Mouse (Mus musculus): ENCODE measurements around the gene Shroom3.

The Shroom3 gene

DNA sequence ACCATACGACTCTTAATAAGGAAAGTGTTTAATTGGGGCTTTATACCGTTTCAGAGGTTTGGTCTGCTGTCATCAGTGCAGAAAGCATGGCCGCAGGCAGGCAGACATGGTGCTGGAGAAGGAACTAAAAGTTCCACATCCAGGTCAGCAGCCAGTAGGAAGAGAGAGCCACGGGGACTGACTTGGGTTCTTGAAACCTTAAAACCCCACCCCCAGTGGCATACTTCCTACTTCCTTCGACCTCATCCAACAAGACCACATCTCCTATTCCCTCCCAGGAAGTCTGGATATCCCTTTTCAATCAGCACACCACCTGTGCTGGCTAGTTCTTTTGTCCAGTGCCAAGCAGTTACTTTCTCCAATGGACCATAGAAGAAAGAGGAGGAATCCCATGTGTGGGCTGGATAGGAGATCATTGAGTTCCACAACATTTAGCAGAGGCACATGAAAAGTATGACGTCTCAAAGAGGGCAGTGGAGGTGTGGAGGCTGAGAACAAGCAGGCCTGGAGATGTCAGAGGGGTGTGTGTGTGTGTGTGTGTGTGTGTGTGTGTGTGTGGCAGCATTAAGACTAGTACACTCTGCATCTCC lies 76.0 kb downstream of the Shroom3 start:
- no peak for DNase-seq

DNA sequence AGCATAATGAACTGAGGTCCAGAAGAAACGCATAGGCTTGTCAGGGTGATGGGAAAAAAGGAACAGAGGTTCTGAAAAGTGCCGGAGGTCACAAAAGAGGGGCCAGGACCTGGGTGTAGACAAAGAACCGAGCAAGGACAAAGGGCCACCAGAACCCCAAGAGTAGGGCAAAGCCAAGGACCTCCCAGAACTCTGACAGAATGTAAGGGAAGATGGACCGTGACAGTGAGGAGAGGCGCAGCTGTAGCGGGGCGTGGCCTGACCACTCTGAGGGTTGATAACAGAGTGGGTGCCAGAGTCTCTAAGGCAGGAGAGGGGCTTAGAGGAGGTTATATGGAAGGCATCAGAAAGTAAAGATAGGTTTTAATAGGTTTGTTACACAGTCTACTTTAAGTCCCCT lies 77.3 kb downstream of the Shroom3 start:
- no peak for DNase-seq

DNA sequence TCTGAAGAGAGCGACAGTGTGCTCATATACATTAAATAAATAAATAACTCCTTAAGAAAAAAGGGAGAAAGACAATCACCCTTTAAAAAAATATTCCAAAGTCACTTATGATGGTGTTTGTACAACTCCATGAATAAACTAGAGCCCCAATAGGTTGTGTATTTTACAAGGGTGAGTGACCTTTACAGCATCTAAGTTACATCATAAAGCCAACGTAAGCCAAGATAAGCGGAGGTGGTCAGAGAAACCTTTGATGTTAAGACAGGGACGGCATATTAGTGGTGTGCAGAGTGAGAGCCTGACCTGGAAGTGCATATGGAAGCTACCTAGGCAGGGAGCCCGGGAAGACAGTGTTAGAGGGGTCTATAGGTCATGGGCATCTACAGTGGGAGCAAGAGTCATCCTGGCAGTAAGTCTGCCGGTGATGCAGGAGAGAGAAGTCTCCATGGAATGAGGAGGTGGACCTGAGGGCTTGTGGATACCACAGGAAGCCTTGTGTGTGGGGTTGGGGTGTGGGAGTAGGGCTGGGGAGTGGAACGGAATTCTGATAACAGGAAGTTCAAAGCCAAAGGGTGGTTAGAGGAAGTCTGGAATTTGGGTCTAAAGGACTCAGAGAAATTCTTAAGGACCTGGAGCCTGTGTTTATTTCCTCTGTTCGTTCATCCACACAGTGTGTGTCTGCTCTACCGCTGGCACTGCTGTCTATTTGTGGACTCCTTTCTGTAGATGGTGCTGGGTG lies 78.5 kb downstream of the Shroom3 start:
- no peak for DNase-seq

DNA sequence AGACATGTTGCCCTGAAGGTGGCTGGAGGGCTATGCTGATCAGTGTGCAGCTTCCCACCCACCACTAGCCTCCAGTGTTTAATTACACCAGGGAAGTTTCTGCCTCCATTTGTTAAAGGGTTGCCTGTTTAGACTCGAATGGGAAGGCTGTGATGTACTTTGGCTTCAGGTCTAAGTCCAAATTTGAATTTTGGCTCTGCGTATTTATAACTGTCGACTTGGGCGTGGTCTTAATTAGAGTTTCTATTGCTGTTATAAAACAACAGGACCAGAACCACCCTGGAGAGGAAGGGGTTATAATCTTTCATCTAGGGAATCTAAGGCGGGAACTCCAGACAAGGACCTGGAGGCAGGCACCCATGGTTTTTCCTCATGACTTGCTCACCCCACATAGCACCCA lies 79.2 kb downstream of the Shroom3 start:
- no peak for DNase-seq

DNA sequence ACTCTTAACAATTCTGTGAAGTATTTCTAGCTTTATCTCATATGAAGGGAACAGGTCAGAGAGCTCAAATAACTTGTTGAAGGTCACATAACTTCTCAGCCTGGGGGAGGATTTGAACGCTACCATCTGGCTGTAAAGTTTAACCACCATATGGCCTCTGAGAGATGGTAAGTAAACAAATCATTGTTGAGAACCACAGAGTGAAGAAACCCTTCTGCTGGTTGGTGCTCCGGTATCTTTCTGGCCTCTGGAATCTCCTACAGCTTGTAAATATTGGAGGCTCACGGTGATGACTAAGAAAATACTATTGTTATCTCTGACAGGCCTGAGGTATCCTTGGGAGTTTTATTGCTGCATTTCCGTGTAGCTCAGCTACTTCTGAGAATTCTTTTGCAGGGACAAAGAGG lies 80.3 kb downstream of the Shroom3 start:
- DNase-seq: no peak

DNA sequence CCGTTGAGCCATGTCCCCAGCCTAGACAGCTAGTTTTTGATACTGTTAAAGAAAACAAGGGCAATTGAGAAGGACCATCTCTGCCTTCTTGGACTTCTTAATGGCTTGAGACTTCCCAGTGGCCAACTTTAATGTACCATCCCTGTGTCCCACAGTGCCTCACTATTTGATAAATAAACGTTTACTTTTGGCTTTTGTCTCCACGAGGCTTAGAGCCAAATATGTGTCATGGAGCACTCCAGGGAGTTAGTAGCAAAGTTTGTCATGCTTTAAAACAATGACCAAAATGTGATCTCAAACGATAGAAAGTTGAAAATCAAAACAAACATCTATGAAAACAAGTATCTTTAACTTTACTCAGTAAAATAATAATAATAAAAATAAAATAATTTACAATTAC lies 83.1 kb downstream of the Shroom3 start:
- no peak for DNase-seq

DNA sequence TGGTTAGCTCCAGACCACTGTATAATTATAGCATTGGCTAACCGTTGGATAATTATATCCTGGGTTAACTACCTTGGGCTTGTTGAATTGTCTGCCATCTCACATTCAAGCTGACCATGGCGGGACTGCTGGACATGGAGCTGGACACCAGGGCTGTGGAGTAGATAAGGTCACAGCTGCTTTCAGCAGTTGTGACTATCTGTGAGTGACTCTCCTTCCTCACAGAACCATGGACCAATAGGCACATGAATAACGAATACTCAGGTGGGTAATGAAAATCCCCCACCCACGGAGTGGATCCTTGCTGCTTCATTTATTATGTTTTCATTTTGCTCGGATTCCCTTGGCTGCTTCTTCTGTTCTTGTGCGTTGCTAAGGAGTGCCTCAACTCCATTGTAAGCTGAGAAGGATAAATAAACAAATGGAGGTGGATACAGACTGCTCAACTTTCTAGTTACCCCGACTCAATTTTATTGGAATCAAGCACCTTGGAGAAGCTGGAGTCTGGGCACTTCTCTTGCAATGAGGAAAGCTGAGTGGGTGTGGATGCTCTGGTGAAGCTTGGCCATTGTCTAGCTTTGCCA lies 84.1 kb downstream of the Shroom3 start:
- DNase-seq: no peak

DNA sequence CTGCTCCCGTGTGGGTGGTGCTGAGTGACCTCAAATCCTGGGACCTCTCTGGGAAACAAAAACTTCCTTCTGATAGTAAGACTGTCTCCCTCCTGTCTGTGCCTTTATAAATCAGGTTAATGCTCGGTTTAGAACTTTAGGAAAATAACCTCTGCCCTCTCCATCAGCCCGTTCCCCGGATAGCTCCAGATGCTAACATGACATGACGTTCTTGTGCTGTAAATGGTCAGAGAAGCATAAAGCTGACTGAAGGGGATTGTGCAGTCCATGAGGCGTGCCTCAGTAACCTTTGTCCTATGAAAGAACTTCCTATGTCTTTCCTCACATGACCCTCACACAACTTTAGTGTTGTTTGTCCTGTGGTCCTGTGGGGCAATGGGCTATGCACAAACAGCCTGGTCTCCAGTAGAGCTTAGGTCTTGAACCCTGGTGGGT lies 84.6 kb downstream of the Shroom3 start:
- DNase-seq: no peak

DNA sequence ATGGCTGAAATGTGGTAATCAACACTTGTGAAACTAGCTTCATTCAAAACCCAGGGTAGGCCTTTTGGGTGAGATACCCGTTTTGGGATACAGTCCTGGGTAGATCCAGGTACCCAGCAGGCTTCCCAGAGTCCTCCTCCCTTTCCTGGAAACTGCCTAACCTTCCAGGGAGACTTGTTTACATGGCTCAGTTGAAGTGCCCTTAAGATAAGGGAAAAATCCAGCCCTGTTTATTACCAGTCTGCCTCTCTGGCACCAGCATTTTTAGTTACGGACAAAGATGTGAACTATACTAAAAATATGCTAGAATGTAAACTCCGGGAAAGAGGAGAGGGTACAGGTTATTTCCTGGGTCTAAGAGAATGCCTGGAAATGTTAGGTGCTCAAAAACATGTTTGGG lies 90.6 kb downstream of the Shroom3 start:
- DNase-seq: no peak

DNA sequence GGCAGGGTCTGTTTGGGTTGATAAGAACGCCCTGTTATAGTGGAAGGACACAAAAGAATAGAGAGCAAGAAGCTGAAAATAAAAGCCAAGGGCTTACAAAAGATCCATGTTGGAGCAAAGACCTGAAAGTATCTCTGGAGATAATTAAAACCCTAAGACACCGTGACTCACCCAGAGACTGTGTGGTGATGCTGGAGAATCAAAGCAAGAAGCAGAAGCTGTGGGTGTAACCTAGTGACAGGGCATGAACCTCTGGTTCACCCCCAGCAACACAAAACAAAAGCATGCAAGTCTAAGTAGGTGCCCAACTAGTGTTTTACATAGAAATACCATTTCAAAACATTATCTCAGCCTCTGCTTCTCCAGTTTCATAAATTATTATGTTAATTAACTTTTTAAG lies 91.2 kb downstream of the Shroom3 start:
- no peak for DNase-seq

DNA sequence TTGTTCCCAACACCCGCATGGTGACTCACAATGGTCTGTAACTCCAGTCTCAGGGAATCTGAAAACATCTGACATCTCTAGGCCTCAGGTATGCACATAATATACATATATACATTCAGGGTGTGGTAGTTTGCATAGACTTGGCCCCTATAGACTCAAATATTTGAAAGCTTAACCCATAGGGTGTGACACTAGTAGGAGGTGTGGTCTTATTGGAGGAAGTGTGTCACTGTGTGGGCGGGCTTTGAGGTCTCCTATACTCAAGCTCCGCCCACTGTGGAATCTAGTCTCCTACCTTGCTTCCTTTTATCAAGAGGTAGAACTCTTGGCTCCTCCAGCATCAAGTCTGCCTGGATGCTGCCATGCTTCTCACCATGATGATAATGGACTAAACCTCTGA lies 91.7 kb downstream of the Shroom3 start:
- no peak for DNase-seq

DNA sequence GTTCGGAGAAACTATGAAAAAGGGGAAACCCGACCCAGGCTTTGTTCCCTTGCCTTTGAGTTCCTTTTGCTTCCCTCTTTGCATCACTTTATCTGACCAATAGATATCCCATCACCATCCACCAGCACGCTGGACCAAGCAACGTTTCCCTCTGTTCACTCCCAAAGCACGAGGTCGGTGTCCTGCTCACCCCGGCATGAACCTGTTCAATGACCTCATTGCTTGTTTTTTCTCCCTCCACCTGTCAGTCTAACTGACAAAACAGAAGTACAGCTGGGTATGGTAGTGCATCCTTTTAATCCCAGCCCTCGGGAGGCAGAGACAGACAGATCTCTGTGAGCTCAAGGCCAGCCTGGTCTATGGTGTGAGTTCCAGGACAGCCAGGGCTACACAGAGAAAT lies 95.2 kb downstream of the Shroom3 start:
- no peak for DNase-seq

DNA sequence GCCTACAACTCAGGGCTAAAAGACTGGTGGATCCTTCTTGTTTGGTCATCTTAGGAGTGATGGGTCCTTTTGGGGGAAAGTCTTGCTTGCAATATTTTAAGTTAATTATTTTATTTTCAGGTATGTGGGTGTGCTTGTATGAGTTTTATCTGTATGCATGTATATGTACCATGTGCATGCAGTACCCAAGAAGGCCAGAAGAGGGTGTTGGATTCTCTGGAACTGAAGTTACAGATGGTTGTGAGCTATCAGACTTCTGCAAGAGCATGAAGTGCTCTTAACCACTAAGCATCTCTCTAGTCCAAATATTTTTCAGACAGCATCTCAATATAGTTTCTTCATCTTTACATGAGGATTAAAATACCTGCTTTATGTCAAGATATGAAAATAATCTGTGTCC lies 97.8 kb downstream of the Shroom3 start:
- DNase-seq: no peak

DNA sequence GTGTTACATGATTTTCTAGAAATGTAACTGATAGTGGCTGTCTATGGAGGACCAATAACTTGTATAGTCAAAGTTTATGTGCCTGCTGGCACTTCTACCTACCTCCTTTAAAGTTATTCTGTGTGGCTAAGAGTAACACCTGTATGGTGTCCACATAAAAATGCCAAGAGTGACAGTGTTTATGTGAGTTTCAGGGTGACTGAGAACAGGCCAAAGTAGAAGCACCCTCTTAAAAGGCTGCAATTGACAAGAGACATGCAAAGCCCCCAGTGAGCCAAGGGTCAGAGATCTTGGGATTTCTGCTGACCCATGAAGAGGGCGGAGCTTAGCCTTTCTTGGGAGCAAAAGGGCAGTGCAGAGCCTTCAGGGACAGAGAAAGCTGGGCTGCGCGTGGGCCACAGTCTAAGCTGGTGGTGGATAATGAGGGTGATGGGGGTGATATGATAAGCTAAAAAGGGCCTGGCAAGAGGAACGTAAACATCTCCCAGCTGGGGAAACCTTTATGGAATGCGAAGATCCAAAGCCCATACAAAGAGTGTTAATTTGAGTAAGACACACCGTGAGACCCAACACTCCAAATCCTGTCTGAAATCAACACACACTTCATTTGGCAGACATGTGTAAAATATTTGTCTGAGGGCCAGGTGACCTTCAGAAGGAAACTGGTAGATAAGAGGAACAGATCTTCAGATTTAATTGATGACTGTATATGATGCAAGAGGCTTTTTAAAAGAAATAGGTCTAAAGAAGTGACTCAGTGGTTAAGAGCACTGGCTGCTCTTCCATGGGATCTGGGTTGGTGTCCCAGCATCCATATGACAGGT lies 101.0 kb downstream of the Shroom3 start:
- DNase-seq: no peak

DNA sequence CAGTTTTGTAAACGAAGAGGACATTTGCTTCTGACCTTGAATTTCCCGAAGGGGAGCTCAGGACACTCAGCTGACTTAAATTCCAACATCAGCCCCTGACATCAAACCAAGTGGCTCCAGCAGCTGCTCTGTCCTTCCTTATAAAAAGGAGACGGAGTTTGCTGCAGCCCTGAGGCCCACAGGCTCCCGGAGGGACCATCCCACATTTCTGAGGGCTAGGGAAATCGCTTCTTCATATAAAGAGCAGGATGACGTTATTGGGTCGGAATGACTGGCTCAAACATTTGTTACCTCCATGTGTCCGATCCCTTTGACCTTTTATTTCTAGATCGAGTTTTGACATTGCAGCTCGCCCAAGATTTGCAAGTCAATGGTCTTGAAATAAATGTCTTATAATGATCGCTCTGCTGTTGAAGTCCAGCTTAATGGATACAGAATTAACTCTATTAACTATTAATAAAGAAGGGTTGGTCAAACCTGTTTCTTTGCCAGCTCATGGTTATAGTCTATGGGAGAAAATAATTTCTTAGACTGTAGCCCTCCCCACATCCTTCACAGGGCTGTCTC lies 102.7 kb downstream of the Shroom3 start:
- no peak for DNase-seq

DNA sequence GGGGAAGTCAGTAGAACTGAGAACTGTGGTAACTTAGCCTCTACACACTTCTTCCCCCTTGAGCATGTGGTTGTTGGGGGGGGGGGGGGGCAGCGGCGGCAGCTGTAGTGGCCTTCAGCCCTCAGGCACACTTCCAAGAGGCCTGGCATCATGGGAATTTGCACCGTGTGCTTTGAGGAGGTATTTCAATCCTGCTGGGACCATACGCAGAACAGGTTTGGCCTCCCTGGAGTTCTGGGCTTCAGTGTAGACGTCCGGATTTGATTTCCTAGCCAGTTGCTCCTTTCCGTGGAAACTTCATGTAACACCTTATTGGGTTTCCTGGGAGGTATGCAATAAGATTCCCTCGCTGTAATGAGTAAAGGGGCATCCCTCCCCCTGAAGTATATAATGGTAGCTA lies 105.8 kb downstream of the Shroom3 start:
- DNase-seq: no peak

DNA sequence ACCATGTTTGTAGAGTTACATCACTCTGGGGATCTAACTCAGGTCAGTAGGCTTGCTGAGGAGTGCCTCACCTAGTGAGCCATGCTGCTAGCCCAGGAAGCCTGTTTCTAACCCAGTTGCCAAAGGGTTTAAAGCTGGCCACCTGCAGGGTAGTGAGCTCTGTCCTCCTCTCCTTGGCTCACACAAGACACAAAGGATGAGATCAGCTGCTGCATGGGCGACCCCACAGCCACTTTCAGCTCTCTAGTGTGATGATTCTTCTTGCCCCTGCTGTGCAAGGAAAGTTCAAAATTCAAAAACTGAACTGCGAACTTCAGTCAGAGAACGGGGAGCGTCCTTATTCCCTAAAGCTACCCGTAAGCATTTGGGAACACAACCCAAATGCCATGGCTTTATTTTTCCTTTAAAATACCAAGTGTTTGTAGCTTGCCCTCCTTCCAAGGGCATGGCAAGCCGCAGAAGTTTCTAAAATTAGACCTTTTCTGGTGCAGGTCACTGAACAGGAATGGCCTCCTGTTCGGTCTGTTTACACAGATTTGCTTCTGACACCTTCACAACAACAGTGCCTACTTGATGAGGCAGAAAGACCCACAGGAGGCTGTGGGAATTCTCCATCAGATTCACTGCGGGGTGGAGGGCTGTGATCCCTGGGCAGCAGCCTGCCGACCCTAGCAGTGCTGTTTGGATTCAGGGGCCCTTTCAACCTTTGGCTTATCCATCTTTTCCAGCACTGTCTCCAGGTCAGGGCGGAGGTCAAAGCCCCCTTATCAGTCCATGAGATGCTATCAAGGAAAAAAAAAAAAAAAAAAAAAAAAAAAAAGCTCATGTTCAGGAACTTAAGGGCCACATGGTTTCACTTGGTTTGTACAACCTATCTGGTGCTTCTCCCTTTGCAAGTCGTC lies 113.1 kb downstream of the Shroom3 start:
- no peak for DNase-seq

DNA sequence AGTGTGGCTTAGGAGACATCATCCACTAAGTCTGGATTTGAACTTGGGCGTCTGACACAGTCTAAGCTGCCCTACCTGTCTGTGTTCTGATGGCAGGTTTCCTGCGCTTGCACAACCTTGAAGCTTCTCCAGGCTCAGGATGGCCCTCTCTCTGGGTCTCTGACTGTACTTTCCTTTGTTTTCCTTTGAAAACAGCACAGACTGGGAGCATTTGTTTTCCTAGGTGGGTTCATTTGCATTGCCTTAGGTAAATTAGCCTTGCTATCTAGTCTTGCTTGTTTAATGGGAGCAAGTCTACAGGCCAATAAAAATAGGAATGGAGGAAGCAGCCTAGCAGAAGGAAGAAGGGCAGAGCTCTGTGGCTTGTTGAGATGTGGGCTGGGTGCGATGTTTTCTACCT lies 114.7 kb downstream of the Shroom3 start:
- no peak for DNase-seq

DNA sequence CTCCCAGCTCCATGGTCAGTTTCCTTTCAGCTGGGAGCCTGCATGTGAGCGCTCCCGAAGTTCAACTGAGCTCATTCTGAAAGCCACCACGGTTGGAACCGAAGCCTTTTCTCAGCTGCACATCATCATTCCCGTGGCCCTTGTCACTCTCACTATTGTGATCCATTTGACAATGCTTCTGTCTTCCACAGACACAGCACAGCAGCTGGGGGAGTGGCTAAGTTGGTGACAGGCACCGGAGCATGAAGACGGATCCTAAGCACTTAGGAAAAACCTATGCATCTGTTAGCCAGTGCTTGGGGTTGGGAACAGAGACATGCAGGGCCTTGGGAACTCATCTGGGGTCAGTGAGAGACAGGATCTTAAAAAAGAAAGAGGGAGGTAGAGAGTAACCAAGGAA lies 121.1 kb downstream of the Shroom3 start:
- DNase-seq: no peak

DNA sequence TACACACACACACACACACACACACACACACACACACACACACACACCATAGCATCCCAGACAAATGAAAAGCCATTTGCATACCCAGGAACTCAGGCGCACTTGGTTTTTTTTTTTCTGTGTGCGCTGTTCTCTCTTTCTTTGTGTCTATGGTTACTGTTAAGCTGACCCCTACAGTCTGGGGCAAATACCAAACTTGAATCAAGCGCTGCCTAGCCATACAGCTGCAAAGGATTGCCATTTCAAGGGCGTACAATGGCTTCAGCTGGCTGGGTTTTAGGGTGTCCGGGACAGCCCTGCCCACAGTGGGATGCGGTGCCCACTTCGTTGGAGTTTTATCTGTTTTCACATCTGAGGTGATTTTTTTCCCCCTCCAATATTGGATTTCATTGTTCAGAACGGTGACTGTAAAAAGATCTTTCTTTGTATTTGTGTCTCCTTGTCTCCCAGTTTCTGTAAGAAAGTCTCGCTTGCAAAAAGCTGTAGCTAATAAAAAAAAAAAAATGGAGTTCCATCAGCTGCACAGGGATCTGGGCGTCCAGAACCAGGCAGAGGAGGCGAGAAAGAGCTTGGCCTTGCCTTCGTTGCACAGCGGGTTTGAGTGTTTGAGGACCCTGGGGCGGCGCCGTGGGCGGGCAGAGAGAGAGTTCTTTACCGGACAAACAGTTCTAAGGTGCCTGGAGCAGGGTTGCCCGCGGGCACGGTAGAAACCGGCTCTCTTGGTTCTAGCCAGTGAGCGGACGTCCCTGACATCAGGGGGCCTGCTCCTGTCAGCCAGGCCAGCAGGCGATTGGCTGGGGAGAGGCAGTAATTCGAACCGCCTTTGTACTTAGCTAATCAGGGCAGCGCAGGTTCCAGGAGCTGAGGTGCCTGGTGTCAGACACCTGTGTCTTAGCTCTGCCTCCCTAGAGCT lies 125.5 kb downstream of the Shroom3 start:
- peak; percentile 6 for DNase-seq

DNA sequence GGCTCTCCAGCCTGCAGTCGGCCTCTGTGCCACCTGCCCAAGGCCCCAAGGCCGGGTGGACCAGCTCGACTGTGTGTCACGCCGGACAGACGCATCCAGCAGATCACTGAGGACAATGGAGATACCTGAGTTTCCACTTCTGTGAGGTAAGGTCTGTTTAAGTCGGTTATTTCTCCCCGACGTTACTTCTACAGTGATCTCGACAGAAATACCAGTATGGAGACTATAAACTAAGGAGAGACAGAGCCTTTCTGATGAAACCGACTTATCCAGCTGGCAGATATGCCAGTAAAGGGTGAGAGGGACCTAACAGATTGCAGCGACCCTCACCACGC lies 126.1 kb downstream of the Shroom3 start:
- DNase-seq: no peak
